Mouse (Mus musculus) heart, embryonic 15.5 days (tissue): ENCODE measurements at regions not wholly inside any gene's neighbourhood (a gene's known extent, or its start where the extent isn't known, plus 50 kb on each side); places are given as distances from the start of the nearest gene placed in this dataset.
A peak's percentile ranks its signal among the peaks of the same experiment; 100 is the strongest.

Experiments used
- ATAC-seq: fragments of 200-750 bp; cut with Nextera tagmentation; replicated peaks from 2 replicates; pipeline ENCODE4 v1.8.0; 2017; ENCODE audit warnings: low read depth, moderate TSS enrichment; ENCODE audit not compliant: insufficient number of reproducible peaks, insufficient read depth, low FRiP score
- H3K27ac ChIP-seq: fragments of 300-500 bp; sonication (generic); 2 replicates; pipeline ENCODE4 v1.5.1; 2015; ENCODE audit warnings: mild to moderate bottlenecking, inconsistent platforms
- H3K27me3 ChIP-seq: fragments of 300-500 bp; sonication (generic); 2 replicates; pipeline ENCODE4 v1.6.1; 2015; ENCODE audit warnings: inconsistent platforms
- H3K36me3 ChIP-seq: fragments of 300-500 bp; sonication (generic); 2 replicates; pipeline ENCODE4 v1.6.1; 2015; ENCODE audit warnings: mild to moderate bottlenecking, inconsistent platforms
- H3K4me1 ChIP-seq: fragments of 300-500 bp; sonication (generic); replicated peaks from 2 replicates; pipeline ENCODE4 v1.6.1; 2015; ENCODE audit warnings: inconsistent platforms
- H3K4me2 ChIP-seq: fragments of 300-500 bp; sonication (generic); 2 replicates; pipeline ENCODE4 v1.6.1; 2015; ENCODE audit warnings: inconsistent platforms, mild to moderate bottlenecking, moderate library complexity
- H3K4me3 ChIP-seq: fragments of 300-500 bp; sonication (generic); 2 replicates; pipeline ENCODE4 v1.5.1; 2015; ENCODE audit warnings: mild to moderate bottlenecking, inconsistent platforms
- H3K9ac ChIP-seq: fragments of 300-500 bp; sonication (generic); 2 replicates; pipeline ENCODE4 v1.6.1; 2015; ENCODE audit warnings: mild to moderate bottlenecking, inconsistent platforms
- H3K9me3 ChIP-seq: fragments of 300-500 bp; sonication (generic); replicated peaks from 2 replicates; pipeline ENCODE4 v1.6.1; 2016; ENCODE audit warnings: inconsistent platforms
- WGBS: fragments of 180-500 bp; shearing (Covaris S2); methylation state at CpG from one replicate; pipeline ENCODE4 v1.1.7; 2015; ENCODE audit warnings: mixed read lengths; 5-methylcytosine and 5-hydroxymethylcytosine counted together

- 0 out of 2 replicates have a peak, but pooled peaks have one; percentile 12 for ATAC-seq
- H3K9me3 ChIP-seq = no peaks in the 10 kb centered on the region
- H3K4me2 ChIP-seq = peak overlapping the region; percentile 47
- H3K27me3 ChIP-seq = no peaks in the 10 kb centered on the region
- no peak overlapping the region for H3K4me3 ChIP-seq
- WGBS = 59% methylated on average over 8 of the region's 8 CpGs
- no peaks in the 10 kb centered on the region for H3K36me3 ChIP-seq
- peak overlapping the region; percentile 98 for H3K27ac ChIP-seq
- H3K9ac ChIP-seq = no peak overlapping the region
- peaks cover 50% of the 10 kb centered on the region for H3K4me1 ChIP-seq
Measured at GRCm38 (mm10) chr16:30737524-30737923, 138.0 kb downstream of the Fam43a start.

GRCm38 (mm10) chr16:30739651-30740050 is 140.1 kb downstream of the Fam43a start:
- WGBS = 67% methylated on average over 7 of the region's 7 CpGs
- Histone ChIP-seq H3K9me3 (no peaks in the 10 kb centered on the region), H3K9ac (no peak overlapping the region), H3K4me3 (no peak overlapping the region), H3K27ac (no peak overlapping the region), H3K4me1 (peaks cover 55% of the 10 kb centered on the region), H3K27me3 (no peaks in the 10 kb centered on the region), H3K36me3 (no peaks in the 10 kb centered on the region), H3K4me2 (no peak overlapping the region)
- no peak for ATAC-seq

- 74% methylated on average over 1 of the region's 1 CpGs for WGBS
- ATAC-seq = no peak
- no peak overlapping the region for H3K4me2 ChIP-seq
- H3K4me1 ChIP-seq = peaks cover 44% of the 10 kb centered on the region
- no peaks in the 10 kb centered on the region for H3K9me3 ChIP-seq
- H3K27ac ChIP-seq = no peak overlapping the region
- H3K4me3 ChIP-seq = no peak overlapping the region
- no peak overlapping the region for H3K9ac ChIP-seq
- H3K36me3 ChIP-seq = no peaks in the 10 kb centered on the region
- no peaks in the 10 kb centered on the region for H3K27me3 ChIP-seq
Measured at GRCm38 (mm10) chr16:30741192-30741591, 141.7 kb downstream of the Fam43a start.

- Histone ChIP-seq H3K4me2 (no peak overlapping the region), H3K4me1 (peaks cover 32% of the 10 kb centered on the region), H3K27me3 (no peaks in the 10 kb centered on the region), H3K9ac (no peak overlapping the region), H3K36me3 (no peaks in the 10 kb centered on the region), H3K27ac (no peak overlapping the region), H3K4me3 (no peak overlapping the region), H3K9me3 (no peaks in the 10 kb centered on the region)
- ATAC-seq = no peak
- WGBS = 66% methylated on average over 6 of the region's 6 CpGs
Measured at GRCm38 (mm10) chr16:30742474-30742873, 143.0 kb downstream of the Fam43a start.

GRCm38 (mm10) chr16:30743566-30743965 is 144.0 kb downstream of the Fam43a start:
- no peaks in the 10 kb centered on the region for H3K27me3 ChIP-seq
- ATAC-seq = no peak
- H3K27ac ChIP-seq = no peak overlapping the region
- no peak overlapping the region for H3K4me3 ChIP-seq
- H3K36me3 ChIP-seq = no peaks in the 10 kb centered on the region
- 71% methylated on average over 4 of the region's 4 CpGs for WGBS
- H3K9me3 ChIP-seq = no peaks in the 10 kb centered on the region
- no peak overlapping the region for H3K4me2 ChIP-seq
- no peak overlapping the region for H3K9ac ChIP-seq
- peaks cover 23% of the 10 kb centered on the region for H3K4me1 ChIP-seq

GRCm38 (mm10) chr16:30744237-30744636 is 144.7 kb downstream of the Fam43a start:
- no peaks in the 10 kb centered on the region for H3K36me3 ChIP-seq
- 48% methylated on average over 7 of the region's 7 CpGs for WGBS
- ATAC-seq = no peak; the same call in 1 of the 2 replicates
- no peak overlapping the region for H3K4me2 ChIP-seq
- peaks cover 17% of the 10 kb centered on the region for H3K4me1 ChIP-seq
- no peak overlapping the region for H3K4me3 ChIP-seq
- no peaks in the 10 kb centered on the region for H3K9me3 ChIP-seq
- H3K27me3 ChIP-seq = no peaks in the 10 kb centered on the region
- H3K27ac ChIP-seq = no peak overlapping the region
- H3K9ac ChIP-seq = no peak overlapping the region

- Histone ChIP-seq H3K4me3 (no peak overlapping the region), H3K9me3 (no peaks in the 10 kb centered on the region), H3K4me1 (peaks cover 9% of the 10 kb centered on the region), H3K27ac (no peak overlapping the region), H3K36me3 (no peaks in the 10 kb centered on the region), H3K4me2 (no peak overlapping the region), H3K27me3 (no peaks in the 10 kb centered on the region), H3K9ac (no peak overlapping the region)
- ATAC-seq = no peak
- WGBS = 48% methylated on average over 11 of the region's 11 CpGs
Measured at GRCm38 (mm10) chr16:30745598-30746181, 146.2 kb downstream of the Fam43a start.

GRCm38 (mm10) chr16:30746211-30746610 is 146.7 kb downstream of the Fam43a start:
- WGBS = 68% methylated on average over 8 of the region's 8 CpGs
- no peak for ATAC-seq

GRCm38 (mm10) chr16:30749841-30750240 is 150.3 kb downstream of the Fam43a start:
- Histone ChIP-seq H3K9me3 (no peaks in the 10 kb centered on the region), H3K9ac (no peak overlapping the region), H3K4me2 (no peak overlapping the region), H3K4me1 (no peaks in the 10 kb centered on the region; the same call in 1 of the 2 replicates), H3K4me3 (no peak overlapping the region), H3K36me3 (no peaks in the 10 kb centered on the region), H3K27ac (no peak overlapping the region), H3K27me3 (no peaks in the 10 kb centered on the region)
- ATAC-seq = no peak
- WGBS = 46% methylated on average over 3 of the region's 3 CpGs

More at GRCm38 (mm10) chr16:30746211-30746610, 146.7 kb downstream of the Fam43a start:
- Histone ChIP-seq H3K9me3 (no peaks in the 10 kb centered on the region), H3K4me2 (no peak overlapping the region), H3K27me3 (no peaks in the 10 kb centered on the region), H3K4me1 (peaks cover 9% of the 10 kb centered on the region), H3K36me3 (no peaks in the 10 kb centered on the region), H3K4me3 (no peak overlapping the region), H3K9ac (no peak overlapping the region), H3K27ac (no peak overlapping the region)

- Histone ChIP-seq H3K9me3 (no peaks in the 10 kb centered on the region), H3K27me3 (no peaks in the 10 kb centered on the region), H3K27ac (no peak overlapping the region), H3K36me3 (no peaks in the 10 kb centered on the region), H3K9ac (no peak overlapping the region), H3K4me1 (no peaks in the 10 kb centered on the region), H3K4me2 (no peak overlapping the region), H3K4me3 (no peak overlapping the region)
- no peak for ATAC-seq
- WGBS = 87% methylated on average over 2 of the region's 2 CpGs
Measured at GRCm38 (mm10) chr16:30755771-30756170, 156.2 kb downstream of the Fam43a start.

- Histone ChIP-seq H3K4me2 (no peak overlapping the region), H3K9ac (no peak overlapping the region), H3K27me3 (no peaks in the 10 kb centered on the region), H3K4me1 (no peaks in the 10 kb centered on the region), H3K36me3 (no peaks in the 10 kb centered on the region), H3K27ac (no peak overlapping the region), H3K4me3 (no peak overlapping the region), H3K9me3 (no peaks in the 10 kb centered on the region)
- 87% methylated on average over 5 of the region's 5 CpGs for WGBS
- no peak for ATAC-seq
Measured at GRCm38 (mm10) chr16:30756678-30757077, 157.2 kb downstream of the Fam43a start.

- Histone ChIP-seq H3K9ac (no peak overlapping the region), H3K4me2 (no peak overlapping the region), H3K9me3 (no peaks in the 10 kb centered on the region), H3K36me3 (no peaks in the 10 kb centered on the region), H3K27me3 (no peaks in the 10 kb centered on the region), H3K4me1 (no peaks in the 10 kb centered on the region), H3K27ac (no peak overlapping the region), H3K4me3 (no peak overlapping the region)
- WGBS = 84% methylated on average over 3 of the region's 3 CpGs
- no peak for ATAC-seq
Measured at GRCm38 (mm10) chr16:30757556-30757955, 158.0 kb downstream of the Fam43a start.
